Mouse (Mus musculus) hindbrain, postnatal 0 days (tissue): ENCODE measurements at regions not wholly inside any gene's neighbourhood (a gene's known extent, or its start where the extent isn't known, plus 50 kb on each side); places are given as distances from the start of the nearest gene placed in this dataset.

ENCODE experiments used
- ATAC-seq: fragments of 200-750 bp; cut with Nextera tagmentation; 2 replicates; pipeline ENCODE4 v1.8.0; 2017; ENCODE audit warnings: mild to moderate bottlenecking, moderate TSS enrichment, moderate library complexity
- DNase-seq: peaks from one replicate; pipeline ENCODE4 v3.0.0-alpha.2; 2015; ENCODE audit warnings: low spot score
- H3K27ac ChIP-seq: fragments of 300-500 bp; sonication (generic); 2 replicates; pipeline ENCODE4 v1.5.1; 2014; ENCODE audit warnings: mild to moderate bottlenecking
- H3K27me3 ChIP-seq: fragments of 300-500 bp; sonication (generic); 2 replicates; pipeline ENCODE4 v1.6.1; 2014; ENCODE audit warnings: low read length, mixed read lengths; ENCODE audit not compliant: insufficient read depth
- H3K36me3 ChIP-seq: fragments of 300-500 bp; sonication (generic); 2 replicates; pipeline ENCODE4 v1.6.1; 2014; ENCODE audit warnings: low read length, mixed read lengths; ENCODE audit not compliant: insufficient read depth
- H3K4me1 ChIP-seq: fragments of 300-500 bp; sonication (generic); 2 replicates; pipeline ENCODE4 v1.6.1; 2014; ENCODE audit warnings: antibody characterized with exemption, low read length, mixed read lengths; ENCODE audit not compliant: insufficient read depth
- H3K4me2 ChIP-seq: fragments of 300-500 bp; sonication (generic); 2 replicates; pipeline ENCODE4 v1.6.1; 2014; ENCODE audit warnings: low read depth, mild to moderate bottlenecking, low read length, moderate library complexity, mixed read lengths
- H3K4me3 ChIP-seq: fragments of 300-500 bp; sonication (generic); 2 replicates; pipeline ENCODE4 v1.5.1; 2014; ENCODE audit warnings: low read length
- H3K9ac ChIP-seq: fragments of 300-500 bp; sonication (generic); replicated peaks from 2 replicates; pipeline ENCODE4 v1.6.1; 2014; ENCODE audit warnings: mild to moderate bottlenecking, low read length, moderate library complexity, mixed read lengths
- H3K9me3 ChIP-seq: fragments of 300-500 bp; sonication (generic); 2 replicates; pipeline ENCODE4 v1.6.1; 2016; ENCODE audit warnings: low read length, mixed read lengths
- CTCF ChIP-seq: IDR thresholded peaks from 2 replicates; pipeline ENCODE4 v1.5.1; 2016; ENCODE audit warnings: antibody characterized with exemption, control low read depth, low read depth
- WGBS: fragments of 180-500 bp; shearing (Covaris S2); extraction: QIAGEN DNeasy Blood & Tissue Kit; methylation state at CpG from one replicate; pipeline ENCODE4 v1.1.7; 2014; 5-methylcytosine and 5-hydroxymethylcytosine counted together

DNA sequence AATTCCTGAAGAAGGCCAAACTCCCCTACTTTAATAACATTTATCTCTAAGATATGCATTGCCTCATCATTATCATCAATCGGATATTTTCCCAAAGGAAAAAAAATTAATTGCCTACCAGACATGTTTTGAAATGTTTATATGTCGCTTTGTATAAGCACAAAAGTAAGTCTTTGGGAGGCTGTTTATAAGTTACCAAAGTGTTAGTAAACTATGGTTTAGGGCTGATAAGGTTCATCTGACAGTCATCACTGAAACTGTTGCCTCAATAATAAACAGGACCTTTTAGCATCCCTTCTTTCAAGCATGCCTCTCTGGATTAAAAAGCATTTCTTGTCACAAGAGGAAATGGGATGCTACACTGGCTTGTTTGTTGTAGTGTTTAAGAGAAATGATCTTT, 202.1 kb downstream of the Wdr11 start:
- Histone ChIP-seq H3K9ac (no peak overlapping the region), H3K27me3 (no peaks in the 10 kb centered on the region), H3K4me2 (no peak overlapping the region), H3K9me3 (no peaks in the 10 kb centered on the region), H3K27ac (no peak overlapping the region), H3K36me3 (no peaks in the 10 kb centered on the region), H3K4me3 (no peak overlapping the region), H3K4me1 (peaks cover 9% of the 10 kb centered on the region)
- no peak for DNase-seq
- TF ChIP-seq CTCF = no peak
- 89% methylated on average over 2 of the region's 2 CpGs for WGBS
- ATAC-seq = no peak

DNA sequence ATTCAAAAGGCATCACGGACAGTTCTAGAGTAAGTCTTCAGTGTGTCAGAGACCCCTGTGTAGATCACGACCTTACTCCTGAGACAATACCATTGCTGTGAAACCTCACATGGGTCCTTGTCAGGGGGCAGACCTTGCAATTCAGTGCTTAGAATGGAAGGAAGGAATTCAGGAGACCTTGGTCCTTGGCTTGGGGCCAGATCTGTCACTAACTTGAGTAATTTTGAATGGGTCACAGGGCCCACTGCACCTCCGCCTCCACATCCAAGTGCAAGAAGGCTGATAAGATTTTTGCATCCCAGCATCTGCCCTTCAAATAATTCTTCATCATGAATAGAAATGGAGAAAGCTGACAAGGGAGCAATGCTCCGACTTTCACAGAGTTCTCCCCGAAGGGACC, 202.6 kb downstream of the Wdr11 start:
- no peak overlapping the region for H3K27ac ChIP-seq
- H3K4me3 ChIP-seq = no peak overlapping the region
- peaks cover 8% of the 10 kb centered on the region for H3K4me1 ChIP-seq
- H3K9ac ChIP-seq = no peak overlapping the region
- DNase-seq (no peak), ATAC-seq (no peak)
- H3K4me2 ChIP-seq = no peak overlapping the region
- 55% methylated on average over 5 of the region's 5 CpGs for WGBS
- H3K36me3 ChIP-seq = no peaks in the 10 kb centered on the region
- H3K27me3 ChIP-seq = no peaks in the 10 kb centered on the region
- H3K9me3 ChIP-seq = no peaks in the 10 kb centered on the region
- no peak for TF ChIP-seq CTCF

GRCm38 (mm10) chr7:129798525-129798924, 206.9 kb downstream of the Wdr11 start:
- H3K9me3 ChIP-seq = no peaks in the 10 kb centered on the region
- no peak for TF ChIP-seq CTCF
- H3K4me3 ChIP-seq = no peak overlapping the region
- H3K9ac ChIP-seq = no peak overlapping the region
- H3K27me3 ChIP-seq = no peaks in the 10 kb centered on the region
- no peak overlapping the region for H3K27ac ChIP-seq
- WGBS = 87% methylated on average over 5 of the region's 5 CpGs
- H3K4me2 ChIP-seq = no peak overlapping the region
- no peaks in the 10 kb centered on the region for H3K36me3 ChIP-seq
- ATAC-seq (no peak), DNase-seq (no peak)
- H3K4me1 ChIP-seq = 0 out of 2 replicates have a peak, but pooled peaks cover 4% of the 10 kb centered on the region

- H3K4me2 ChIP-seq = no peak overlapping the region
- DNase-seq (no peak), ATAC-seq (no peak)
- TF ChIP-seq CTCF = no peak
- no peaks in the 10 kb centered on the region for H3K27me3 ChIP-seq
- no peaks in the 10 kb centered on the region for H3K36me3 ChIP-seq
- no peak overlapping the region for H3K4me3 ChIP-seq
- no peaks in the 10 kb centered on the region for H3K9me3 ChIP-seq
- no peak overlapping the region for H3K9ac ChIP-seq
- WGBS = 77% methylated on average over 6 of the region's 6 CpGs
- H3K4me1 ChIP-seq = 0 out of 2 replicates have a peak, but pooled peaks cover 4% of the 10 kb centered on the region
- no peak overlapping the region for H3K27ac ChIP-seq
These were observed 208.8 kb downstream of the Wdr11 start for GRCm38 (mm10) chr7:129800461-129800867.

GRCm38 (mm10) chr7:129801431-129801847, 209.8 kb downstream of the Wdr11 start:
- Histone ChIP-seq H3K4me2 (no peak overlapping the region), H3K4me1 (0 out of 2 replicates have a peak, but pooled peaks cover 4% of the 10 kb centered on the region), H3K27ac (no peak overlapping the region), H3K36me3 (no peaks in the 10 kb centered on the region), H3K27me3 (no peaks in the 10 kb centered on the region), H3K9me3 (no peaks in the 10 kb centered on the region), H3K4me3 (no peak overlapping the region), H3K9ac (no peak overlapping the region)
- ATAC-seq = peak; percentile 64
- no peak for TF ChIP-seq CTCF
- DNase-seq = peak; percentile 72
- WGBS = 28% methylated on average over 2 of the region's 2 CpGs

DNA sequence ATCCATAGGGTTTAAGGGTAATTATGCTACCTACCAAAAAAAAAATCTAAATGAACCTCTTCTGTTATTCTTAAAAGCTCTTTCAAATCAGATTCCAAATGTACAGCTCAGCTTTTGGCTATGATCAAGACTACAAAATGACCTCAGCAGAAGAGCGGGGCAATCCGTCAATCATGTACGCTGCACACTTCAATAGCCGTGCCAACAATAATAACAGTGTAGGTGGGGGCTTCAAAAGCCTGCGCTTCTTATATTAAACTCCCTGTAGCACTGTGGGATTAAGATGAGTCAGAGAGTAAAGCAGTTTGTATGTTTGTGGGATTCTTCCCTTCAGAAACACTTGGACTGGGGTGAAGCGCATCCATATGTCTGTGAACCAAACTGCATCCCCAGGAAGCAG, 210.5 kb downstream of the Wdr11 start:
- ATAC-seq (no peak), DNase-seq (peak; percentile 12)
- Histone ChIP-seq H3K27me3 (no peaks in the 10 kb centered on the region), H3K27ac (no peak overlapping the region), H3K9ac (no peak overlapping the region), H3K4me2 (no peak overlapping the region), H3K36me3 (no peaks in the 10 kb centered on the region), H3K4me3 (no peak overlapping the region), H3K9me3 (no peaks in the 10 kb centered on the region), H3K4me1 (0 out of 2 replicates have a peak, but pooled peaks cover 4% of the 10 kb centered on the region)
- 35% methylated on average over 6 of the region's 6 CpGs for WGBS
- TF ChIP-seq CTCF = no peak

GRCm38 (mm10) chr7:129805340-129805739, 213.7 kb downstream of the Wdr11 start:
- 84% methylated on average over 5 of the region's 5 CpGs for WGBS
- no peak overlapping the region for H3K4me2 ChIP-seq

More at GRCm38 (mm10) chr7:129805340-129805739, 213.7 kb downstream of the Wdr11 start:
- Histone ChIP-seq H3K27ac (no peak overlapping the region), H3K9ac (no peak overlapping the region), H3K4me1 (0 out of 2 replicates have a peak, but pooled peaks cover 4% of the 10 kb centered on the region), H3K4me3 (no peak overlapping the region), H3K9me3 (no peaks in the 10 kb centered on the region), H3K27me3 (no peaks in the 10 kb centered on the region), H3K36me3 (no peaks in the 10 kb centered on the region)
- DNase-seq (no peak), ATAC-seq (no peak)
- no peak for TF ChIP-seq CTCF
